Mouse (Mus musculus) hindbrain, embryonic 14.5 days (tissue): ENCODE results near the gene Sox6. TPM values are rescaled to one million over a fixed set of nuclear protein-coding genes. Genes with fewer than 3 reads are reported as not detected.
A peak's percentile ranks its signal among the peaks of the same experiment; 100 is the strongest.

Experiments used
- ATAC-seq: fragments of 200-750 bp; cut with Nextera tagmentation; 2 replicates; pipeline ENCODE4 v1.8.0; 2017; ENCODE audit warnings: moderate number of reproducible peaks, mild to moderate bottlenecking, moderate TSS enrichment, moderate library complexity; ENCODE audit not compliant: low FRiP score
- DNase-seq: peaks from one replicate; pipeline ENCODE4 v3.0.0-alpha.2; 2015; ENCODE audit warnings: low spot score
- H3K27ac ChIP-seq: fragments of 300-500 bp; sonication (generic); 2 replicates; pipeline ENCODE4 v1.5.1; 2014; ENCODE audit warnings: mild to moderate bottlenecking, moderate library complexity
- H3K27me3 ChIP-seq: fragments of 300-500 bp; sonication (generic); 2 replicates; pipeline ENCODE4 v1.6.1; 2014; ENCODE audit warnings: mild to moderate bottlenecking, low read length, mixed read lengths; ENCODE audit not compliant: control insufficient read depth, insufficient read depth
- H3K36me3 ChIP-seq: fragments of 300-500 bp; sonication (generic); replicated peaks from 2 replicates; pipeline ENCODE4 v1.6.1; 2014; ENCODE audit not compliant: control insufficient read depth, insufficient read depth
- H3K4me1 ChIP-seq: fragments of 300-500 bp; sonication (generic); replicated peaks from 2 replicates; pipeline ENCODE4 v1.6.1; 2014; ENCODE audit warnings: antibody characterized with exemption, low read length, mixed read lengths; ENCODE audit not compliant: control insufficient read depth, insufficient read depth
- H3K4me2 ChIP-seq: fragments of 300-500 bp; sonication (generic); replicated peaks from 2 replicates; pipeline ENCODE4 v1.6.1; 2014; ENCODE audit warnings: mild to moderate bottlenecking, moderate library complexity
- H3K4me3 ChIP-seq: fragments of 300-500 bp; sonication (generic); replicated peaks from 2 replicates; pipeline ENCODE4 v1.5.1; 2014; ENCODE audit warnings: mild to moderate bottlenecking, low read length
- H3K9ac ChIP-seq: fragments of 300-500 bp; sonication (generic); 2 replicates; pipeline ENCODE4 v1.6.1; 2014
- H3K9me3 ChIP-seq: fragments of 300-500 bp; sonication (generic); 2 replicates; pipeline ENCODE4 v1.6.1; 2016; ENCODE audit warnings: low read length; ENCODE audit not compliant: control insufficient read depth
- WGBS: fragments of 180-500 bp; shearing (Covaris S2); extraction: QIAGEN DNeasy Blood & Tissue Kit; methylation state at CpG from one replicate; pipeline ENCODE4 v1.1.7; 2014; 5-methylcytosine and 5-hydroxymethylcytosine counted together
- polyA plus RNA-seq: library from polyadenylated mRNA; unstranded; fragments of >200 nt; fragmentation: Nextera tagmentation; extraction: Ambion mirVana; gene quantifications from 2 replicates; pipeline ENCODE4 v1.2.1, GENCODE M21; 2014

Sox6 gene
- polyA plus RNA-seq, 1 experiment from 2014 or later, result 32.7 TPM

DNA sequence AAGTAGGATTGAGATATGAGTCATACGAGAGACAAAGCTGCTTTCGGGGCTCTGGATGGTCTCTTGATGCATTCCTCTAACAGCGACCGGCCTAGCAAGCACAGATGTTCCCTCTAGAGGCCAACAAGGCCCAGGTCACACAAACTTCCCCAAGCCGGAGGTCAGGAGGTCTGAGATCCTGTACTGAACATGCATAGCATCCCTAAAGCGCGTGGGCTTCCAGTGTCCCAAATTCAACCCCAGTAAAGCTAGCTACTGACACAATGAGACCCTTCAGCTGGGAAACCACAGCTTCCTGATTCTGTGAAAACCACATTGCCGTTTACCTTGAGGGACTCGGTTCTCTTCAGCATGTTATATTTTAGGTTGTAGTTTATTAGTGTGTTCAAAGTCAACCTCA, 499.6 kb downstream of the Sox6 start:
- Histone ChIP-seq H3K4me2 (no peak overlapping the region), H3K36me3 (no peaks in the 10 kb centered on the region), H3K27ac (no peak overlapping the region), H3K9me3 (no peaks in the 10 kb centered on the region), H3K4me3 (no peak overlapping the region), H3K4me1 (0 out of 2 replicates have a peak, but pooled peaks cover 5% of the 10 kb centered on the region), H3K9ac (no peak overlapping the region), H3K27me3 (no peaks in the 10 kb centered on the region)
- 87% methylated on average over 9 of the region's 9 CpGs for WGBS
- ATAC-seq (no peak), DNase-seq (no peak)

DNA sequence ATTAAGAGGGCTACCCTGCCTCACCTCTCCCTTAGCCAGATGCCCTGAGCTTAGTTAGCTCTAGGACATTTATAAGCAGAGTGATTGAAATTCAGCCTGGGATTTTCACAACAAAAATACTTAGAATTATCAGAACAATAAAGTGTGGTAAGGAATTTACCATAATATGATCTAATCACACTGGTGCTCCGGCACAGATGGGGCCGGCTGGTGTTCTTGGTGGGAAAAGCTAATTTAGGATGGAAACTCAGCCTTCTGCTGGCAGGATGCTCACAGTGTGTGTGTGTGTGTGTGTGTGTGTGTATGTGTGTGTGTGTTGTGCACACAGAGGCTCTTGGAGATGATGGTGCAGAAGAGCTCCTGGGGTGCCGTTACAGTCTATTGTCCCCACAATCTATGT, 501.0 kb downstream of the Sox6 start:
- H3K27ac ChIP-seq, result no peak overlapping the region
- no peak overlapping the region for H3K4me2 ChIP-seq
- DNase-seq (no peak), ATAC-seq (no peak)
- no peaks in the 10 kb centered on the region for H3K36me3 ChIP-seq
- H3K9me3 ChIP-seq, result no peaks in the 10 kb centered on the region
- no peaks in the 10 kb centered on the region for H3K27me3 ChIP-seq
- H3K4me1 ChIP-seq, result 0 out of 2 replicates have a peak, but pooled peaks cover 5% of the 10 kb centered on the region
- no peak overlapping the region for H3K9ac ChIP-seq
- 68% methylated on average over 3 of the region's 3 CpGs for WGBS
- no peak overlapping the region for H3K4me3 ChIP-seq

DNA sequence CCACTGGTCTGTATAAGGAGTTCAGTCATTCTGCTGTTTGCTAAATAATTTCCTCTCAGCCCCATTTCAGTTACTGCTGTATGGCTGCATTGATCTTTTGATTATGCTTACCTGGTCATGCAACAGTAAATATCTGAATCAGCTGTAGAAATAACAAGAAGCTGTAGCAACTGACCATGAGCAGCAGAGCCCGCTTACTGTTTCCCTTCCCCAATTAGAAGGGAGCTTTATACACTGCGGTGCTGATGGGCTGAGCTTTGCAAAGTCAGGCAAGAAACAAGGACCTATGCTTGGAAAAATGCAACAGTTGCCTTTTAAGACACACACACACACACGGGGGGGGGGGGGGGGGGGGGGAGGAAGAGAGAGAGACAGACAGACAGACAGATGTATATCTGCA, 502.1 kb downstream of the Sox6 start:
- Histone ChIP-seq H3K4me2 (no peak overlapping the region), H3K4me1 (no peaks in the 10 kb centered on the region), H3K4me3 (no peak overlapping the region), H3K36me3 (no peaks in the 10 kb centered on the region), H3K9ac (no peak overlapping the region), H3K9me3 (no peaks in the 10 kb centered on the region), H3K27ac (no peak overlapping the region), H3K27me3 (no peaks in the 10 kb centered on the region)
- 74% methylated on average over 3 of the region's 3 CpGs for WGBS
- DNase-seq, result no peak
- no peak for ATAC-seq

DNA sequence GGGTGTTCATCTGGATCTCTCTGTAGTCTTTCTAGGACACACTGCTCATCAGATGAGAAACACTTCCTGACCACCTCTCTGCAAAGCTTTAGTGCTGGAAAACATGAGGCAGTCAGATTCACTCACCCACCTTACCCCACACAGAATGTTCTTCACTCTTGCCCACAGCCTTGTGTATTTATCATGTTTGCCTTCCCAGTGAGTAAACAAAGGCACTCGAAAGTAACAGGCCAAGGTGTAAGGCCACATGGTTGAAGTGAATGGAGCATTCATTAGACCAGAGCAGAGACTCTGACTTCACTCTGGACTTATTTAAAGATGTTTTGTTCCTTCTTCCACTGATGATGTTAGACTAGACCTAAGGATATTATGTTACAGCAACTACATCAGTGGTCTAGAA, 506.7 kb downstream of the Sox6 start:
- H3K4me3 ChIP-seq, result no peak overlapping the region
- no peaks in the 10 kb centered on the region for H3K27me3 ChIP-seq
- no peak overlapping the region for H3K4me2 ChIP-seq
- DNase-seq (no peak), ATAC-seq (no peak)
- no peaks in the 10 kb centered on the region for H3K4me1 ChIP-seq
- no peaks in the 10 kb centered on the region for H3K9me3 ChIP-seq
- no peaks in the 10 kb centered on the region for H3K36me3 ChIP-seq
- H3K9ac ChIP-seq, result no peak overlapping the region
- 82% methylated on average over 1 of the region's 1 CpGs for WGBS
- no peak overlapping the region for H3K27ac ChIP-seq

DNA sequence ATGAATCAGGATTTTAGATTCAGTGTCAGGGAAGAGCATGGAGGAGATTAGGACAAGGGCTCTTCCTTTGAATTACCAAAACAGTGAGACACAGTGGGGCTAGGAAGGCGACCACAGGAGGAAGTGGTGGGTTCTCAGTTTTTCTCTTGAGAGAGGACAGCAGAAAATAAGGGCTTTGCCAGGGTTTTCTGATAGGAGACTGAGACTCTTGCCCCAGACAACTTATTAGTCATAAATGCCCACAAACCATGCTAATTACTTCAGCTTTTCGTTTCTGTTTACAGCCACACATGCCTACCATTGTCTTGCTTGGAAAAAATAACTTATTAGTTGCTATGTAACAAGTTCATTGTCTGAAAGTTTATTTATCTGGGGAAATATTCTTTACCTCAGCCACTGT, 507.4 kb downstream of the Sox6 start:
- H3K9ac ChIP-seq, result no peak overlapping the region
- DNase-seq (no peak), ATAC-seq (no peak)
- no peaks in the 10 kb centered on the region for H3K9me3 ChIP-seq
- H3K4me2 ChIP-seq, result no peak overlapping the region
- H3K36me3 ChIP-seq, result no peaks in the 10 kb centered on the region
- no peak overlapping the region for H3K4me3 ChIP-seq
- 57% methylated on average over 2 of the region's 2 CpGs for WGBS
- no peaks in the 10 kb centered on the region for H3K4me1 ChIP-seq
- no peaks in the 10 kb centered on the region for H3K27me3 ChIP-seq
- H3K27ac ChIP-seq, result no peak overlapping the region

DNA sequence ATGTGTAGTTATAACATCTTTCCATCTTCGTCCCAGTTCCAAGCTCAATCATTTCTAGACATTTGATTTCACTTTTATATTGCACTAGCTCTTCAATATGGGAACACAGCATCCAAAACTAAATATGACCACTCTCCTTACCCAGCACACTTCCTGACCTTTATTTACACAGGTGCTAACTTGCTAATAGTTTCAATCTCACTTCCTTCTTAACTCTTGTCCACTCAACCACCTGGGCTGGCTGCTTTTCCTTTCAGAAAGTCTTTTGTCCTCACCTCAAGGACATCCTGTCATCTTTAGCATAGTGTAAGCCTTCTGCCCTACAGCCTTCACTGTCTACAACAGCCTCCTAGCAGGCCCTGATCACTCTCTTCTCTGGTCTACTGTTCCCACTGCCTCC, 520.9 kb downstream of the Sox6 start:
- 92% methylated on average over 1 of the region's 1 CpGs for WGBS
- DNase-seq (no peak), ATAC-seq (no peak)
- Histone ChIP-seq H3K27me3 (no peaks in the 10 kb centered on the region), H3K4me1 (peaks cover 12% of the 10 kb centered on the region; the same call in 1 of the 2 replicates), H3K9ac (no peak overlapping the region), H3K36me3 (no peaks in the 10 kb centered on the region), H3K4me3 (no peak overlapping the region), H3K27ac (no peak overlapping the region), H3K4me2 (no peak overlapping the region), H3K9me3 (no peaks in the 10 kb centered on the region)

DNA sequence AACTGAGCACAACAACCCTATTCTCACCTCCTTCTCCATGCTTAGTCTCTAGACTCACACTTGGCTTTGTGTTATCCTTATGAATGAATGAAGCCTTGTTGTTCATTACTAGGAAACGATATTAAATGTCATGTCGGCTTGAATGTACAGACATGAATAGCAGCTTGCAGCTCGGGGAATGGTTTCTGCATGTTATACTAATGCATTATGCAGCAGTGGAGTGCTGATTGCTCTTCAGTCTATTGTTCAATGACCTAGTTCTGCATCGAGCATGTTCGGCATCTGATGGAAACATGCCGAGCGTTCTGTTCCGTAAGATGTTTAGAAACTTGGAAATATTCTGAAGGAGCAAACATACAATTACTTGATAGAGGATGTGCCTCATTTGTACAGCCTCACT, 524.9 kb downstream of the Sox6 start:
- Histone ChIP-seq H3K36me3 (no peaks in the 10 kb centered on the region), H3K27me3 (no peaks in the 10 kb centered on the region), H3K9me3 (no peaks in the 10 kb centered on the region), H3K27ac (0 out of 2 replicates have a peak overlapping the region, but pooled peaks have one; percentile 14), H3K4me3 (no peak overlapping the region), H3K9ac (0 out of 2 replicates have a peak overlapping the region, but pooled peaks have one; percentile 2), H3K4me2 (peak overlapping the region; percentile 17; the same call in 1 of the 2 replicates), H3K4me1 (peaks cover 21% of the 10 kb centered on the region)
- no peak for DNase-seq
- 30% methylated on average over 8 of the region's 8 CpGs for WGBS
- no peak for ATAC-seq

DNA sequence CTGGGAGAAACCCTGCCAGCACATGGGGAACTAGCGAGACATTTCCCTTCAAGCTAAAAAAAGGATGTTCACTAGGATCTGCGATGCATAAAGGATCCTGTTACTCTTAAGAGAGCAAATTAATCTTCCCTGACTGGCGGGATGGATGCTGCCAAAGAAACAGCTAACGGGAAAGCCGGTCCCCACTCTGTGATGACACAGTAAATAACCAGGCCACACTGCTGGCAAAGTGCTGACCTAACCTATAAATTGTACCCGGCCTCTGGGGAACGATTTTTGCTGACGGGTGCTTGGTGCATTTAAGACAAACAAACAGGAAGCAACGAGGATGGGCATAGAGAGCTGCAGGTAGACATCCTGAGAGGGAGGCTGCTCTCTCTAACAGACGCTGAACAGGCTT, 526.8 kb downstream of the Sox6 start:
- 37% methylated on average over 10 of the region's 10 CpGs for WGBS
- Histone ChIP-seq H3K27ac (no peak overlapping the region), H3K27me3 (no peaks in the 10 kb centered on the region), H3K9me3 (no peaks in the 10 kb centered on the region), H3K4me1 (peaks cover 21% of the 10 kb centered on the region), H3K9ac (no peak overlapping the region), H3K4me3 (no peak overlapping the region), H3K36me3 (no peaks in the 10 kb centered on the region), H3K4me2 (no peak overlapping the region)
- ATAC-seq, result no peak
- DNase-seq, result no peak

DNA sequence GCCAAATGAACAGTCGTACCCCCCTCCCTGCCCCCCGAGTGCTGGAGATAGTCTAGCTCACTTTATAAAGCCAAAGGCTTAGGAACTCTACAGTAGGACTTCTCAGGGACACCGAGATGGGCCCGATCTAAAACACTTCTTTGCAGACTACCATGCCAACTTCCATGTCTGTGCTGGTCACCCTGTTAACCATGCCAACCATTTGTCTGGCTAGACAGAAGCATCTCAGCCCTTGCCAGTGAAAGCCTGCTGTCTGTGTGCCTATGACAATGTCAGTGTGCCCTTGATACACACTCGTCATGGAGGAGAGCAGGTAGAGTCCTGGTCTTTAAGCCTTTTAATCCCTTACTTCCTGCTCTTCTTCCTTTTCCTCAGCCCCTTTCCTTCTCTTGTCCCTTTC, 527.5 kb downstream of the Sox6 start:
- DNase-seq (no peak), ATAC-seq (no peak)
- Histone ChIP-seq H3K27ac (0 out of 2 replicates have a peak overlapping the region, but pooled peaks have one; percentile 14), H3K9ac (no peak overlapping the region), H3K9me3 (no peaks in the 10 kb centered on the region), H3K4me1 (peaks cover 21% of the 10 kb centered on the region), H3K4me2 (no peak overlapping the region), H3K27me3 (no peaks in the 10 kb centered on the region), H3K36me3 (no peaks in the 10 kb centered on the region), H3K4me3 (no peak overlapping the region)
- WGBS, result 84% methylated on average over 5 of the region's 5 CpGs

DNA sequence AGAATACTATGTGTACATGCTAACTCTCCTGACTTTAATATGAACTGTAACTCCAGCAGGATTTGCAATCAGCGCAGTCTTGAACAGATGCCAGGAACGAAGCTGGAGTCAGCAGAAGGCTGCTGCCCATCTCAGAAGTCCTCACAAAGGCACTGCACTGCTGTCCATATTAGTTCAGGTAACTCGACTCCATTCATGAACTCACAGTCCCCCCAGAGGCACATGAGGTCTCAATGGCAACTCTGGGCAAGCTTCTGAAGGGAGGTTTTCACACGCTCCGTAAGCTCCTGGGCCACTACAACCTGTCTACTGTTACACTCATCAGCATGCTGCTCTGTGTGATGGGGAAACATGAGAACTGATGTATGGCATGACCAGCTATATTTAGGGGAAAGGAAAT, 528.6 kb downstream of the Sox6 start:
- Histone ChIP-seq H3K4me3 (no peak overlapping the region), H3K36me3 (no peaks in the 10 kb centered on the region), H3K4me2 (no peak overlapping the region), H3K9me3 (no peaks in the 10 kb centered on the region), H3K27me3 (no peaks in the 10 kb centered on the region), H3K9ac (no peak overlapping the region), H3K27ac (no peak overlapping the region), H3K4me1 (peaks cover 21% of the 10 kb centered on the region)
- DNase-seq (no peak), ATAC-seq (no peak)
- WGBS, result 70% methylated on average over 5 of the region's 5 CpGs
